Mouse (Mus musculus) forebrain, embryonic 12.5 days (tissue): ENCODE measurements around the gene Smco4. TPM values are rescaled to one million over a fixed set of nuclear protein-coding genes. Genes with fewer than 3 reads are reported as not detected.
"Not testable (repeated sequence)": the region's sequence is repeated elsewhere in the genome, so short reads cannot be mapped to it uniquely, and the experiment has no call there.

Experiments used
- ATAC-seq: fragments of 200-750 bp; cut with Nextera tagmentation; 2 replicates; pipeline ENCODE4 v1.8.0; 2017; ENCODE audit warnings: moderate TSS enrichment; ENCODE audit not compliant: low FRiP score
- H3K27ac ChIP-seq: fragments of 300-500 bp; sonication (generic); 2 replicates; pipeline ENCODE4 v1.5.1; 2016; ENCODE audit warnings: mild to moderate bottlenecking
- H3K27me3 ChIP-seq: fragments of 300-500 bp; sonication (generic); 2 replicates; pipeline ENCODE4 v1.6.1; 2016; ENCODE audit warnings: mild to moderate bottlenecking
- H3K36me3 ChIP-seq: fragments of 300-500 bp; sonication (generic); replicated peaks from 2 replicates; pipeline ENCODE4 v1.6.1; 2016; ENCODE audit warnings: mild to moderate bottlenecking
- H3K4me1 ChIP-seq: fragments of 300-500 bp; sonication (generic); 2 replicates; pipeline ENCODE4 v1.6.1; 2016
- H3K4me2 ChIP-seq: fragments of 300-500 bp; sonication (generic); 2 replicates; pipeline ENCODE4 v1.6.1; 2016; ENCODE audit warnings: mild to moderate bottlenecking, moderate library complexity
- H3K4me3 ChIP-seq: fragments of 300-500 bp; sonication (generic); replicated peaks from 2 replicates; pipeline ENCODE4 v1.5.1; 2016; ENCODE audit warnings: mild to moderate bottlenecking
- H3K9ac ChIP-seq: fragments of 300-500 bp; sonication (generic); 2 replicates; pipeline ENCODE4 v1.6.1; 2016; ENCODE audit warnings: mild to moderate bottlenecking
- H3K9me3 ChIP-seq: fragments of 300-500 bp; sonication (generic); 2 replicates; pipeline ENCODE4 v1.6.1; 2016
- WGBS: fragments of 180-500 bp; shearing (Covaris S2); methylation state at CpG from one replicate; pipeline ENCODE4 v1.1.7; 2016; 5-methylcytosine and 5-hydroxymethylcytosine counted together
- polyA plus RNA-seq: library from polyadenylated mRNA; unstranded; fragments of >200 nt; fragmentation: Nextera tagmentation; extraction: Ambion mirVana; gene quantifications from 2 replicates; pipeline ENCODE4 v1.2.1, GENCODE M21; 2016

Gene Smco4
- polyA plus RNA-seq, 1 experiment from 2014 or later, result 2.6 TPM

- ATAC-seq, result no peak
- Histone ChIP-seq H3K4me3 (no peak overlapping the region), H3K9me3 (no peaks in the 10 kb centered on the region), H3K9ac (no peak overlapping the region), H3K36me3 (no peaks in the 10 kb centered on the region; the same call in 1 of the 2 replicates), H3K4me2 (no peak overlapping the region), H3K4me1 (peaks cover 9% of the 10 kb centered on the region), H3K27me3 (no peaks in the 10 kb centered on the region), H3K27ac (no peak overlapping the region)
- WGBS, result 73% methylated on average over 11 of the region's 11 CpGs
These were observed 40.3 kb downstream of the Smco4 start for GRCm38 (mm10) chr9:15533336-15534070.

GRCm38 (mm10) chr9:15534110-15534509 lies 40.9 kb downstream of the Smco4 start:
- no peaks in the 10 kb centered on the region; the same call in 1 of the 2 replicates for H3K36me3 ChIP-seq
- H3K27me3 ChIP-seq, result no peaks in the 10 kb centered on the region
- WGBS, result 92% methylated on average over 2 of the region's 2 CpGs
- no peaks in the 10 kb centered on the region for H3K9me3 ChIP-seq
- no peak overlapping the region for H3K4me2 ChIP-seq
- no peak overlapping the region for H3K9ac ChIP-seq
- ATAC-seq, result no peak
- peaks cover 6% of the 10 kb centered on the region for H3K4me1 ChIP-seq
- no peak overlapping the region for H3K4me3 ChIP-seq
- H3K27ac ChIP-seq, result no peak overlapping the region

- H3K4me2 ChIP-seq, result no peak overlapping the region
- no peaks in the 10 kb centered on the region for H3K9me3 ChIP-seq
- no peak for ATAC-seq
- no peaks in the 10 kb centered on the region; the same call in 1 of the 2 replicates for H3K4me1 ChIP-seq
- no peak overlapping the region for H3K9ac ChIP-seq
- 61% methylated on average over 5 of the region's 5 CpGs for WGBS
- no peaks in the 10 kb centered on the region; the same call in none of the 2 replicates for H3K36me3 ChIP-seq
- H3K27me3 ChIP-seq, result no peaks in the 10 kb centered on the region
- no peak overlapping the region for H3K4me3 ChIP-seq
- no peak overlapping the region for H3K27ac ChIP-seq
These were observed 42.2 kb downstream of the Smco4 start for GRCm38 (mm10) chr9:15535418-15535817.

- Histone ChIP-seq H3K4me3 (no peak overlapping the region), H3K27ac (no peak overlapping the region), H3K27me3 (no peaks in the 10 kb centered on the region), H3K4me2 (no peak overlapping the region), H3K4me1 (no peaks in the 10 kb centered on the region; the same call in 1 of the 2 replicates), H3K36me3 (no peaks in the 10 kb centered on the region; the same call in none of the 2 replicates), H3K9me3 (no peaks in the 10 kb centered on the region), H3K9ac (no peak overlapping the region)
- WGBS, result 94% methylated on average over 5 of the region's 5 CpGs
- no peak for ATAC-seq
These were observed 43.7 kb downstream of the Smco4 start for GRCm38 (mm10) chr9:15536861-15537426.

- ATAC-seq, result no peak
- Histone ChIP-seq H3K9ac (no peak overlapping the region), H3K4me2 (no peak overlapping the region), H3K4me3 (no peak overlapping the region), H3K27me3 (no peaks in the 10 kb centered on the region), H3K9me3 (no peaks in the 10 kb centered on the region), H3K36me3 (no peaks in the 10 kb centered on the region; the same call in none of the 2 replicates), H3K27ac (no peak overlapping the region), H3K4me1 (no peaks in the 10 kb centered on the region; the same call in 1 of the 2 replicates)
- 90% methylated on average over 3 of the region's 3 CpGs for WGBS
These were observed 44.3 kb downstream of the Smco4 start for GRCm38 (mm10) chr9:15537455-15538048.

- Histone ChIP-seq H3K36me3 (no peaks in the 10 kb centered on the region; the same call in none of the 2 replicates), H3K27me3 (no peaks in the 10 kb centered on the region), H3K4me3 (no peak overlapping the region), H3K4me1 (no peaks in the 10 kb centered on the region; the same call in 1 of the 2 replicates), H3K27ac (no peak overlapping the region), H3K9ac (no peak overlapping the region), H3K9me3 (no peaks in the 10 kb centered on the region), H3K4me2 (no peak overlapping the region)
- ATAC-seq, result no peak
- WGBS, result 90% methylated on average over 8 of the region's 8 CpGs
These were observed 45.8 kb downstream of the Smco4 start for GRCm38 (mm10) chr9:15538979-15539533.

- no peaks in the 10 kb centered on the region for H3K4me1 ChIP-seq
- 85% methylated on average over 5 of the region's 5 CpGs for WGBS
- H3K27ac ChIP-seq, result no peak overlapping the region
- no peaks in the 10 kb centered on the region for H3K27me3 ChIP-seq
- H3K4me3 ChIP-seq, result no peak overlapping the region
- H3K9me3 ChIP-seq, result no peaks in the 10 kb centered on the region
- no peak for ATAC-seq
- no peak overlapping the region for H3K4me2 ChIP-seq
- H3K36me3 ChIP-seq, result peaks cover 4% of the 10 kb centered on the region; the same call in 1 of the 2 replicates
- no peak overlapping the region for H3K9ac ChIP-seq
These were observed 48.6 kb downstream of the Smco4 start for GRCm38 (mm10) chr9:15541735-15542354.

- no peaks in the 10 kb centered on the region for H3K36me3 ChIP-seq
- H3K4me2 ChIP-seq, result no peak overlapping the region
- no peaks in the 10 kb centered on the region for H3K9me3 ChIP-seq
- no peaks in the 10 kb centered on the region for H3K27me3 ChIP-seq
- 90% methylated on average over 4 of the region's 4 CpGs for WGBS
- H3K4me3 ChIP-seq, result no peak overlapping the region
- no peak for ATAC-seq
- H3K4me1 ChIP-seq, result no peaks in the 10 kb centered on the region
- H3K9ac ChIP-seq, result no peak overlapping the region
- no peak overlapping the region for H3K27ac ChIP-seq
These were observed 57.3 kb downstream of the Smco4 start for GRCm38 (mm10) chr9:15550461-15550961.

- not testable (repeated sequence) for H3K27me3 ChIP-seq, H3K36me3 ChIP-seq, H3K9me3 ChIP-seq, H3K9ac ChIP-seq, H3K4me2 ChIP-seq, H3K4me3 ChIP-seq, ATAC-seq, H3K4me1 ChIP-seq, H3K27ac ChIP-seq
- WGBS, result 91% methylated on average over 6 of the region's 6 CpGs
These were observed 57.8 kb downstream of the Smco4 start for GRCm38 (mm10) chr9:15551073-15551472.

- WGBS, result 86% methylated on average over 15 of the region's 15 CpGs
- Histone ChIP-seq H3K27me3 (no peaks in the 10 kb centered on the region), H3K4me3 (no peak overlapping the region), H3K4me2 (no peak overlapping the region), H3K9me3 (no peaks in the 10 kb centered on the region), H3K4me1 (no peaks in the 10 kb centered on the region), H3K9ac (no peak overlapping the region), H3K36me3 (no peaks in the 10 kb centered on the region), H3K27ac (no peak overlapping the region)
- ATAC-seq, result no peak
These were observed 59.0 kb downstream of the Smco4 start for GRCm38 (mm10) chr9:15551933-15552851.

GRCm38 (mm10) chr9:15553322-15553721 lies 60.1 kb downstream of the Smco4 start:
- no peak overlapping the region for H3K4me2 ChIP-seq
- no peak overlapping the region for H3K27ac ChIP-seq
- no peaks in the 10 kb centered on the region for H3K27me3 ChIP-seq
- H3K36me3 ChIP-seq, result no peaks in the 10 kb centered on the region
- H3K9me3 ChIP-seq, result no peaks in the 10 kb centered on the region
- WGBS, result 77% methylated on average over 8 of the region's 8 CpGs
- H3K4me3 ChIP-seq, result no peak overlapping the region
- no peak overlapping the region for H3K9ac ChIP-seq
- H3K4me1 ChIP-seq, result no peaks in the 10 kb centered on the region
- ATAC-seq, result no peak
